Mouse (Mus musculus) retina, adult 2 months (tissue): ENCODE measurements at regions not wholly inside any gene's neighbourhood (a gene's known extent, or its start where the extent isn't known, plus 50 kb on each side); places are given as distances from the start of the nearest gene placed in this dataset.
A peak's percentile ranks its signal among the peaks of the same experiment; 100 is the strongest.

ENCODE experiments used
- DNase-seq: peaks from one replicate; pipeline ENCODE4 v3.0.0-alpha.2; 2012; ENCODE audit warnings: low read depth, low spot score

DNA sequence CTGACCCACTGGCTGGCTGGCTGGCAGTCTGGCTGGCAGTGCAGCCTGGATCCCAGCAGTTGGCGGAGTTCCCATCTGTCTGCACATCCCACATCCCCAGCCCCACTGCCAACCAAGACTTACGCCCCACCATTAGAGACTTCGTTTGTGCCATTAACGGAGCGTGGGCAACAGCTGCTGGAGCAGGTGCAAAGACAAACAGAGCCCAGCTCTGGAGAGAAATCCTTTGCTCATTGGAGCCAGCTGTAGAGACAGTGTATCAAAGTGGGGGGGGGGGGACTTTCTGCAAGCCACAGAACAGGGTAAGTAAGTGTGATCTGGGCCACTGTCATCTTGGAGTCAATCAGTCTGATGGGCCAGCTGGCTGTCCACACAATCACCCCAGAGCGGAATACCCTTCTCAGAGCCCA, 52.3 kb downstream of the Rplp1 start:
- no peak for DNase-seq

DNA sequence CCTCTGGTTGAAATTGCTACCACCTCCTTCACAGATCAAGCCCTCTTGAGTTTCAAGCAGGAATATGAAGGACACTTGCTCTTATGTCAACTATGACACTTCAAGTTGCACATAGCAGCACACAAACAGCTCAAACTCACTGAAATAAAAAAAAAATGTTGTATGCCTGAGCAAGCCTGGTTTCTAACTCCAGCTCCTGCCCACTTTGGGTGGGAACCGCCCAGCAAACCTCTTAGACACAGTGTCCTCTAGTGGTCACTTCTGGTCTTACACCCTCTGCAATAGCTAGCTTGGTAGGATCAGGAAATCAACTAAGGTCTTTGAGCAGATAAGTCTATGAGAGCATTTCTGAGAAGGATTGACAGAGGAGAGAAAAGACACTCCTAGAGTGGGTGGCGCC, 54.2 kb downstream of the Rplp1 start:
- DNase-seq = peak; percentile 15

DNA sequence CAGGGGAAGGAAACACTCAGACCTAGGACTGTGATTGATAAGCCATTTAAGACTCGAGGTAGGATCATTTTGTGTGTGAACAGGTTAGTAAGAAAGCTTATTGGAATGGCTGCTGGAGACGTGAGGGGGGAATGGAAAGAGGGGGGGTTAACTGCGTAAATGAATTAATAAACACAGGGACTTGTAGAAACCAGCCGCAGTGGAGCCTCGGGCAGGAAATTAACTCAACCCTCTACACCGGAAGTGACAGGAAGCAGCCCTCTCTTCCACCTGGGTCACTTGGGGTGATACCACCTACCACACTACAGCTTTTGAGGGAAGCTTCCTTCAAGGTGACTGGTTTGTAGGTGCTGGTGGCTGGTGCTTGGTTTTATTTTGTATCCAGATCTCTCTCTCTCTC, 54.9 kb downstream of the Rplp1 start:
- no peak for DNase-seq

DNA sequence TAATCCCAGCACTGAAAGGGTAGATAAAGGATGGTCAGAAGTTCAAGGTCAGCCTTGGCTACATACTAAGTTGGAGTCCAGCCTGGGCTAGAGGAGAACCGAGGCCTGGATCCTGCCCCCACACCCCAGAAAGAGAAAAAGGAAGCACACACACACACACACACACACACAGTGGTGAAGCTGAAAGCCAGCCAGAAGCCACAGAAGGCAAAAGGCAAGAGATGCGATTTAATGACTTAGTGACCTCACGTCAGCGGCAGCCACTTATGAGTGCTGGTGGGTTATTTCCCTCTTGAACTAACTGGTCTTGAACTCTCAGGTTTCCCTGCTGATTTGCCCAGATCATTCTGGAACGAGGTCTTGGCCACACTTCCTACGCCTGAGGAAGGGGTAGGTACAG, 56.5 kb downstream of the Rplp1 start:
- no peak for DNase-seq

DNA sequence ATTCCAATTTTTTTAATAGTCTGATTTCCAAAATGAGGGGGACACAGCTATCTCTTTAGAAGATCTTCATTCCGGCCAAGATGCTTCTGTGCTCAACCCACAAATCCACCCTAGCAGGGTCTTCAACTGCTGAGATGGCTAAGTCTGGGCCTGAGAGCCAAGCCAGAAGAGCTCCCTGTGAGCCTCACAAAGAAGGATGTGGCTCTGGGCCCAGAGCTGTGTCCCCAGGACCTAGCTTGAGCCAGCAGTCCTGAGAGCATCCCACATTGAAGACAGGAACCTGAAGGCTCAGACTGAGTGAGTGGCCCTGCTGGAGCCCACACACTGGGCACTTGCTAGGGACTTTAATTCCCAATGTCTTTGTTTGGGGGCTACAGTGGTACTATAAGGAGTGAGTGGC, 57.7 kb downstream of the Rplp1 start:
- DNase-seq = no peak

DNA sequence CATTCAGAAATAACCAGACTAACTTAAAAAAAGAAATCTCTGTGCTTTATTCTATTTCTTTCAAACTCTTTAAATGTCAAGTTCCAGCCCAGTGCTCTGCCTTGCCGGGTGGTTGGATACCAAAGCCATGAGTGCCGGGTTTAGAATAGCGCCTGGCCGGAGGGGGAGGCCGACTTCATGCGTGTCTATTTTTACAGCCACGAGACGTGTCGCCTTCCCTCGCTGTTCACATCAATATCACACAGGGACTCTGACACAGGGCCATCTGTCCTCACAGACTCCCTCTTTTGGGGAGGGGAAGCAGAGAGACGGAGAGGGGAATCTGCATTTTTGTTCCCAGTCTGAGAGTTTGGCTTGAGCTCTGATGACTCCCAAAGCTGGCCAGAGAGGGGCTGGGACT, 58.7 kb downstream of the Rplp1 start:
- no peak for DNase-seq

DNA sequence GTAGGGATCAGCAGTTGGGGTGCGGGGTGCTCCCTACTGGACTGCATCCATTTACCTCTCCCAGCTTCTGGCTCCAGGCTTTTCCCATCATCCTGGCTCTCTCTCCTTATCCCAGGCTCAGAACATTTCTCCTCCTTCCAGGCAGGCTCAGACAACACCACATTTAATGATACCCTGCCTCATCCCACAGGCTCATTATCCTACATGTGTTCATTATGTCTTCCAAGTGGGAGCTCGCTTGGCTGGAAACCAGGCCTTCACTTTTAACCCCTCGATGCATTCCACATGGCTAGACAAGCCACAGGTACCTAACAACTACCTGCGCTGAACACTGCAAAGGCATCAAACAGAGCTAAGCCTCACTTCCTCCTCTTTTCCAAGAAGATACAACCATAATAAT, 60.5 kb downstream of the Rplp1 start:
- DNase-seq = no peak

DNA sequence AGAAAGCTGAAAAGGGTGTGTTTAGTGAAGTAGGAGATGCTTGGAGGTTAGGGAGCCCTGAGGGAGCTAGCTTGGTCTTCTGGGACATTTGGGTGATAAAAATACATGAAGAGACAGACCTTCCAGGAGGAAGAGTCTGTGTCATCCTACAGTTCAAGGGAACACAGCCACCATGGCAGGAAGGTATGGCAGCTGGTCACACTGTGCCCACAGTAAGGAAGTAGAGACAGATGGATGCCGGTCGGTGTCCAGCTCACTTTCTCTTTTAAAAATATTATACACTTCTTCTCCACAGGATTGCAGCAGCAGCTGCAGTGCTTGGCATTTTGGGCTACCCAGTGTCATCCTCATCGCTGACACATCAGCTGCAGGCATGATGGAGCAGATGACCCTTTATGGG, 63.0 kb downstream of the Rplp1 start:
- no peak for DNase-seq

DNA sequence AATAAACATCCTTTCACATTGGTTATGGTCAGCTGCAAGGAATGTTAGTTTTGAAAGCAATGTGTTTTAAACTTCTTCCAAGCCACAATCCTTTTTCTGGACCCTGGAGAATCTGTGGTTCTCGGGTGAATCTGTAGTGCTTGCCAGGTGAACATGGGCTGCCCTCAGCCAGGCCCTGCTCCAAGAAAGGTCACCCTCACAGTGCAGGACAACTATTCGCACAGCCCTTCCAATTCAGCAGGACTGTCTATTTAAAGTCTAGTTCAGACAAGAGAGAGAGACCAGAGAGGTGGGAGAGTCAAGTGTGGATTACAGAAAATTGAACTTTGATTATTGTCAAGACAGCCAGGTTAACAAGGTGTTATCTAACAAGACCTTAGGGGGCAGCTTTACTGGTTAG, 65.9 kb downstream of the Rplp1 start:
- DNase-seq = no peak

DNA sequence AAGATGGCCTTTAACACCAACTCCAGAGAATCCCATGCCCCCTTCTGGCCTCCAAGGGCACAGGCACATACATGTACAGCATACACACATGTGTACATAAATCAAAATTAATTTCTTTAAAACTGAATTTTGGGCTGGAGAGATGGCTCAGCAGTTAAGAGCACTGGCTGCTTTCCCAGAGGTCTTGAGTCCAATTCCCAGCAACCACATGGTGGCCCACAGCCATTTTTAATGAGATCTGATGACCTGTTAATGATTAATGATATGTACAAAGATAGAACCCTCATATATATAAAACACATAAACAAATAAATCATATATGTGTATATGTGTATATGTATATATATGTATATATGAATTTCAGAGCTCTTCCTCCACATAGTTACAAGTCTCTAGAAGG, 66.8 kb downstream of the Rplp1 start:
- DNase-seq = no peak

DNA sequence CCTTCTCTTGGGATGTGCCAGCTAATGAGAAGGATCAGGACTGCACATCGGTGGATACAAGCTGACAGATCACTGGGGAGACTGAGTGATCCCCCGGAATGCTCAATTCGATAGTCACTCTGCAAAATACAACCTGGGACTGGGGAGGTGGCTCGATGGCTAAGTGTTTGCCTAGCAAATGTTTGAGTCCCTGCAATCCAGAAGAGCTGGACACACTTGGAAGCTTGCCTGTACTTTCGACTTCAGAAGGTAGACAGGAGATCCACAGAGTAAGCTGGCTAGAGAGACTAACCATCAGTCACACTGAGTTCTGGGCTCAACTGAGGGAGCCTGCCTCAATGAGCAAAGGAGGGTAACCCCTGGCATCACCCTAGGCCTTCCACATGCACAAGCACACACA, 69.7 kb downstream of the Rplp1 start:
- no peak for DNase-seq

DNA sequence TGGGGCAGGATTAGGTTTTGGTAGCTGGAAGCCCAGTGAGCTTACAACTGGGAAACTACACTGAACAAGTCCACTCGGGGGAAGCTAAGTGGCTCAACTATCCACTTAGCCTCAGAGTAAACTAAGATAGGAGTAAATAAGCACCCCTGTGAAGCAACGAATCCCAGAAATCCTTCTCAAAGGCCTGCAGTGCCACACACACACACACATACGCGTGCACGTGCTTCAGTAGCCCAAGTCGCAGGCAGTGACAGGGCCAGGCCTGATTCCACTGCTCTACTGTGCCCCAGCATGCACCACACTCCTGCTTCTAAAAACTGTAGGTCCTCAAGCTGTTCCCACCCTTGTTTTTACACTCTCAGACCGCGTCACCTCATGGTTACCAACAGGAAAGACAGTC, 70.2 kb downstream of the Rplp1 start:
- no peak for DNase-seq

DNA sequence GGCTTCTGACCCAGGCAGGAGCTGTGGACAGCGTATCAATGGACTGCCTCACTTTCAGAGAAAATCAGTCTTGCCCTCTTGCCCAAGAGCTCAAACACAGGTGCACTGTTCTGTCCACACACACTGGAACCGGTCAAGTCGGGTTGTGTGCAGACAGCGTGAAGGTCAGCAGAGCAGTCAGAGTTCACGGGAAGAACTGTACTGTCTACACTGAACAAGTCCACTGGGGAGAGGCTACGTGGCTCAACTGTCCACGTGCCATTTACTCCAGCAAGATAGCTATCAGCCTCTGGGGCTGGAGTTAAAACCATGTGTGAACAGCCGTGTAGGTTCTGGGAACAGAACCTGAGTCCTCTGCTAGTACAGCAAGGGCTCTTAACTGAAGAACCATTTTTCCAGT, 70.8 kb downstream of the Rplp1 start:
- DNase-seq = no peak

DNA sequence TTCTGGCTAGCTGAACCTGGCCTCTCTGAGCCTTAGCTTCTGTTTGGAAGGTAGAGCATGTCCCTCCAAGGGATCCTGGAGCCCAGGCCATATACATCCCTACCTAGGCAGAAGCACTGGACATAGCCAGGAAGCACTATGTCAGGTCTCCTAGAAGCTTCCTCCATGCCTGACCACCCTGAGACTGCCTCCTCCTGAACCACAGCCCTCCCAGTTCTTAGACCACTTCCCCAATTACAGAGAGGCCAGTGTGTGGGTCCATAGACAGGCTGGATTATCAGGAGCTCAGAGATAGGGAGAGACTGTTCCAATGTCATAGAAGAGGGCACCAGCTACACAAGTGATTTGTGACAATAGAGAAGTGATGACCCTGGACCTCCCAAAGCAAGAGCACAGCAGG, 72.0 kb downstream of the Rplp1 start:
- DNase-seq = no peak

DNA sequence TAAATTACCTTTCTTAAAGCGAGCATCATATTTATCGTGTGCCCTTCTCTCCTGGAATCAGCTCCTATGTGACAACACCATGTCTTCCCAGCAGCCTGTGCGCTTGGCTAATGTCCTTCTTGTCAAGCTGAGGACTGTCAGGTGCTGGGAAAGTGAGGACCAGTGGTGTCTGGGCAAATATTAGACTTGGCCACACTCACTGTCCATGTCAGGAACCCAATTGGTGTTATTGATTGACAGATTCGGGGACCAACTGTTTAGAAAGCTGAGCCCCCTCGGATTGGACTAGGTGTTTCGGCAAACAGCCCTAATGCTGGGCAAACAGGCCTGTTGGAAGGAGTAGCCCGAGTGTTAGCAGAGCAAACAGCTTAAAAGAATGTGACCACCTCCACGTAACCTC, 73.1 kb downstream of the Rplp1 start:
- no peak for DNase-seq

DNA sequence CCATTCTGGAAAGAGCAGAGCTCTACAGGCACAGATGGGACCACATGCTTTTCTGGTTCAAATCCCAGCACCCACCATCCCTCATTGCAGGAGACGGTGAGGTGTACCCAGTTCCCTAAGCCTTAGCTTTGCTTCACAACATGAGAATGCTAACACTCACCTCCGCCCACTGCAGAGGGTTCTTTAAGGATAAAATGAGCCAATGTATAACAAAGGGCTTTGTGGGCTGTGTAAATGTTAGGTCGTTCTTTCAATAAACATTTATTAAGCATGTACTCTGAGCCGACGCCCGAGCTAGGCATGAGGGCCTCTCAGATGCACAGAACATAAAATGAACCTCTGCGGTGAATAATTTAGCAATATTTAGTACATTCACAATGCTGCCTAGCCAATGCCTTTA, 74.0 kb downstream of the Rplp1 start:
- no peak for DNase-seq

DNA sequence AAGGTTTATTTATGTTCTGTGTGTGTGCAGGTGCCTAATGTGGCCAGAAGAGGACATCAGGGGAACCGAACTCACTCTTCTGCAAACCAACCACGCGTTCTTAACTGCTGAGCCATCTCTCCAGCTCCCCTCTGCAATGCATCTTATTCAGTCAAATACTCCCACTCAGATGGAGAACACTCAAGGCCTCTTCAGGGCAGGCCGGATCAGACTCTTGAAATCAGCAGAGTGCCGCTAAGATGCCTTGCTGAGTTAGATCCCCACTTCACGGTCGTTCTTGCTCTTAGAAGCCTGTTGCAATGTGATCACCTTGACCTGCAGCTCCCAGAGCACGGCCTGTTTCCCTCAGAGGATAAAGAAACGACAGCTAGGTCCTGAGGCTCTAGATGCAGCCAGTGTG, 81.1 kb downstream of the Rplp1 start:
- no peak for DNase-seq

DNA sequence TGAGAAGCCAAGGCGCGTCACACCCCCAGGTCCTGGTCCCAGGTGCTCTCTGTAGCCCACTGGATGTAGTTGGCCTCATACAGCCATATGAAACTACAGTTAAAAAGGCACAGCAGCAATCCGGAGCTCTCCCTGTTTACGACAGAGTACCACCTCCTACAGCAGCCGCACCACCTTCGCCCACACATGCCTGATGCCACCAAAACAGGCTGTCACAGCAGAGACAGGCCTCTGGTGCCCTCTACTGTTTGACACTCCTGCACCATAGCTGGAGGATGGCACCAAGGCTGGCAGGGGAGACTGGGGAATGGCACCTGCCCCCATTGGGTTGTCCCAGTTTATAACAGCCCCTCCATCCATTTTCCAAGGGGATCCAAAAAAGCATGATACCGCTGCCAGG, 84.1 kb downstream of the Rplp1 start:
- peak; percentile 29 for DNase-seq

DNA sequence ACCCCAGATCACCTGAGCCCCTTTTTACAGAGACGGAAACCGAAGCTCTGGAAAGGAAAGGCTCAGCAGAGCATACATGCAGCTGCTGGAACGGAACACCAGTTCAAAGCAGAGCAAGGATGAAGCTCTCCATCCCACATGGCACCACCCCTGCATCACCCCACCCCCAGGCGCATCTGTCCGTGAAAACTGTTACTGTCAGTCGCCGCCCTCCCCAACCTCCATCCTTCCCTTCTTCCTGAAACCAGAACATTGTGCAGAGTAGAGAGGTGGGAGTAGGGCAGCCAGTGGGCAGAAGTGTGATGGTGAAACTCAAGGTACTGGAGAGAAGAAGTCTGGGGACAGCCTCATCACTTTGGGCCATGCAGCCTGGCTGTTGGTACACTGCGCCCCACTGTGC, 84.6 kb downstream of the Rplp1 start:
- DNase-seq = no peak

DNA sequence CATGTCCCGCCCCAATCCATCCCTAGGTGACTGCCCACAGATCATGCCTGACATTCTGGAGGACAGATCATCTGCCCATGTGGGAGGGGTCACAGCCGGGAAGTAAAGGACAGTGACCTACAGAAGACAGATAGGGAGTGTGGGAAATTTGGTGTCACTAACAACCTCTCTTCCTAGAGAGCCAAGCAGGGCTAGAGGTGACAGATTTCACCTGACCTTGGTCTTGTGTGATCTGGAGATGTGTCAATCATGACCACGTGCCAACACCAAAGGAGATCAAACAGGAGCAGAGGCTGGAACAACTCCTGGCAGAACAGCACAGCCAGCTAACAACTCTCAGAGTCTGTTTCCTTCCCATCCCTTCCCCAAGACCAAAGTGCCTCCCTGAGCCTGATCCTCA, 85.0 kb downstream of the Rplp1 start:
- DNase-seq = no peak

DNA sequence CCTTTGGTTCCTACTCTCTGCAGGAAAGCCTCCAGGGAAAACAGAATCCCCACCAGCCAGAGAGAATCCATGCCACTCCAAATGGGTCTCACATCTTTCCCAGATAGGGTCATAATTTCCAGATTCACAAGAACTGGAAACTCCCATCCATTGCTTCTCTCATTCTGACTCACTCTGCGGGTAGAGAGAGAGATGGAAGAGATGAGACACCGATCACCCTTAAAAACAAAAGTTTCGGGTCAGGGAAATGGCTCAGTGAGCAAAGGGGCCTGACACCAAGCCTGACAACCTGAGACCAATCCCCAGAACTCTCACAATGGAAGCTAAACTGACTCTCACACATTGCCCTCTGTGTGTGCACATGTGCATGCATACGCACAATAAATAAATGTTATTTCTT, 86.6 kb downstream of the Rplp1 start:
- no peak for DNase-seq

DNA sequence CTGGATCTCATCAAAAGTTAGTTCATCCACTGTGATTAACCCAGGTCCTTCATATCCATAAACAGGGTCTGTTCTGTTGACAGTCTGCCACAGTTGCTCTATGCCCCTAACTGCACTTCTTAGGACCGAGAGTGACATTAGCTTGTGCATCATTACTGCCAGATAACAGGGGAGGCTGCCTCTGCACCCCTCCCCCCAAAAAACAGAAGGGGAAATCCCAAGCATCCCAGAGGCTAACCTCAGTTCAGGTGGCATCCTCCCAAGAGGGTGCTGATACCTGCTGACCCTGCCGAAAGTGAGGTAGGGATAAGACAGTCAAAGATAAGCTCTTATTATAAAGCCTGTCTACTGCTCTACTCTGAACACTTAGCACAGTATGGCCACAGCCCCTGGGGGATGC, 87.3 kb downstream of the Rplp1 start:
- no peak for DNase-seq

DNA sequence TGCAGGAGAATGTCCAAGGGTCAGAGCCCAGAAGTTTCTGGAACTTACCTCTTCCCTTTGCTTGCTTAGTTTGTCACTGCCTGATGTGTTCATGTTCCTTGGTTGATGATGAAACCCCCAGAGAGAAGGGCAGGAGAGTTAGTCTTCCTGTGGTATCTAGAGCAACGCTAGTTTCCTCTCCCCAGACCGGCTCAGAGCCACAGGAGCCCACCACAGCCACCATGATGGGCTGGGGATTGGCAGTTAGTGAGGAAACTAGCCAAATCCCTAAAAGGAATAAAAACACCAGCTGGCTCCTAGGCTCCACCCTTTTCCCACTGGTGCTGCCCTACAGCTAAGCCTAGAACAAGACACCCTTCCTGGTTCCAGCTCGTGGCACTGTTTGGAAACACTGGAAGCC, 87.9 kb downstream of the Rplp1 start:
- DNase-seq = no peak

DNA sequence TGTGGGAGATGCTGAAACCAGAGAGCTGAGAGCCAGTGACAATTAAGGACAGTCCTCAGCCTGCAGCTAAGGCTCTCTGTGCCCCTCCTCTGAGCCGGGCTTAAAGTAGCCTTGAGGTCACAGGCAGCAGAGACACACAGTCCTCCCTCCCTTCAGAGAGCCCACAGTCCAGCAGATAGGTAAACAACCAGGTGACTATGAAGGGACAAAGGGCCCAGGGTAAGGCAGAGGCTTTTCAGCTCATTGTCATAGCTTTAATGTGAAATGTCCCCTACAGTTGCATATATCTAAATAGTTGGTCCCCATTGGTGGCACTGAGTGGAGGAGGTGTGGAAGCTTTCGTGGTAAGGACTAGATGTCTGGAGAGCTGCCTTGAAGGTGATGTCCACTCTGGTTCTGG, 88.5 kb downstream of the Rplp1 start:
- DNase-seq = no peak

DNA sequence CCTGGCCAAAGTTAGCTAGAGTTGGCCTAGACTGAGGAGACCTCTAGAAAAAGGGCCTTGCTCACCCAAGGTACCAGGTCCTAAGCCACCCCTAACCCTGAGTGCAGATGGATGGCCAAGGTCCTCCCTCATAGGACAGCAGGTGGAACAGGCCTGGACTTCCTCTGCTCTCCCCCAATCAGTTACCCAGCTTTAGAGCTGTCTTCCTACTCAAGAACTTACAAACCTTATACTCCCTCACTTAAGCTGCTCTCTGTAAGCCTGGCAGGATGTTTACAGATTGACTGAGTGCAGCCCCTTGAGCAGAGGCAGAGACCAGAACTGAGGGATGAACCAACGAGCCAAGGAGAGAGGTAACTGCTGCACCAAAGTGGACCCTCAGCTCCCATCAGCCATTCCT, 94.5 kb downstream of the Rplp1 start:
- no peak for DNase-seq
